Mouse (Mus musculus): ENCODE data around the gene Mis12.

The Mis12 gene

GRCm38 (mm10) chr11:71017051-71017450 lies 2.4 kb upstream of the Mis12 start:
- no peak for DNase-seq (ENCODE audit: low read depth, low spot score)

- no peak for DNase-seq (ENCODE audit: low read depth, low spot score)
These were observed 803 bp upstream of the Mis12 start for GRCm38 (mm10) chr11:71018416-71019200.

- no peak for DNase-seq (ENCODE audit: low read depth, low spot score)
These were observed 8.9 kb downstream of the Mis12 start for GRCm38 (mm10) chr11:71028280-71028679.

GRCm38 (mm10) chr11:71029403-71030118 lies 10.2 kb downstream of the Mis12 start:
- DNase-seq (ENCODE audit: low read depth, low spot score): no peak

GRCm38 (mm10) chr11:71032070-71032469 lies 12.7 kb downstream of the Mis12 start:
- DNase-seq (ENCODE audit: low read depth, low spot score): no peak

GRCm38 (mm10) chr11:71032491-71033162 lies 13.2 kb downstream of the Mis12 start:
- peak; percentile 46 for DNase-seq (ENCODE audit: low read depth, low spot score)

- peak; percentile 87 for DNase-seq (ENCODE audit: low read depth, low spot score)
These were observed 13.9 kb downstream of the Mis12 start, which contains the start of gene 6330403K07Rik for GRCm38 (mm10) chr11:71033163-71033761. Gene 6330403K07Rik (minus strand): TSS chr11:71033513.

GRCm38 (mm10) chr11:71039526-71040298 lies 20.3 kb downstream of the Mis12 start:
- DNase-seq (ENCODE audit: low read depth, low spot score): no peak

- DNase-seq (ENCODE audit: low read depth, low spot score): peak; percentile 22
These were observed 33.1 kb downstream of the Mis12 start for GRCm38 (mm10) chr11:71052554-71052953.

- no peak for DNase-seq (ENCODE audit: low read depth, low spot score)
These were observed 56.9 kb downstream of the Mis12 start for GRCm38 (mm10) chr11:71076342-71076741.

Measured in telencephalon, adult 2 months (tissue).